Mouse (Mus musculus): Measurements from ENCODE around the gene Dock8. TPM values are rescaled to one million over a fixed set of nuclear protein-coding genes. Genes with fewer than 3 reads are reported as not detected.

The Dock8 gene
- polyA plus RNA-seq, 1 experiment = 1.4 TPM

GRCm38 (mm10) chr19:25106315-25106714 is 107.0 kb downstream of the Dock8 start:
- Histone ChIP-seq H3K4me3 (no peak overlapping the region), H3K36me3 (ENCODE audit: control insufficient read depth, insufficient read depth) (no peaks in the 10 kb centered on the region), H3K27me3 (ENCODE audit: control insufficient read depth, insufficient read depth, insufficient read length) (no peaks in the 10 kb centered on the region), H3K79me2 (ENCODE audit: control insufficient read depth, insufficient read depth) (no peaks in the 10 kb centered on the region), H3ac (ENCODE audit: control insufficient read depth, insufficient read length) (no peak overlapping the region), H3K4me2 (ENCODE audit: low read depth) (no peak overlapping the region)
- TF ChIP-seq REST (IDR thresholded peaks at IDR 0.05; ENCODE audit: insufficient read depth, insufficient read length) (no peak), USF1 (IDR thresholded peaks at IDR 0.05; ENCODE audit: low read depth) (no peak), MYOG (IDR thresholded peaks at IDR 0.05; ENCODE audit: control insufficient read depth in 1 of 3, insufficient read depth in 1 of 3, insufficient read length in 2 of 3, low read depth in 2 of 3) (no peak), E2F4 (IDR thresholded peaks at IDR 0.05; ENCODE audit: insufficient read depth) (no peak), CEBPB (IDR thresholded peaks at IDR 0.05; ENCODE audit: insufficient read depth, poor library complexity, severe bottlenecking) (no peak), POLR2AphosphoS2 (IDR thresholded peaks at IDR 0.05; ENCODE audit: insufficient read length, low read depth) (no peak), POLR2A (IDR thresholded peaks at IDR 0.05; ENCODE audit: insufficient read length, low read depth) (no peak), TCF3 (IDR thresholded peaks at IDR 0.05; ENCODE audit: insufficient read length, low read depth) (no peak), MYOD1 (IDR thresholded peaks at IDR 0.05; ENCODE audit: control insufficient read depth in 1 of 3, insufficient read length in 2 of 3, low read depth in 2 of 3) (no peak), TCF12 (IDR thresholded peaks at IDR 0.05; ENCODE audit: insufficient read depth, poor library complexity, severe bottlenecking) (no peak), SRF (IDR thresholded peaks at IDR 0.05; ENCODE audit: control insufficient read depth, insufficient read length, low read depth) (no peak), MAX (IDR thresholded peaks at IDR 0.05; ENCODE audit: low read depth) (no peak)

GRCm38 (mm10) chr19:25107417-25107816 is 108.1 kb downstream of the Dock8 start:
- Histone ChIP-seq H3K4me2 (ENCODE audit: low read depth) (no peak overlapping the region), H3K4me3 (no peak overlapping the region), H3K36me3 (ENCODE audit: control insufficient read depth, insufficient read depth) (no peaks in the 10 kb centered on the region), H3K79me2 (ENCODE audit: control insufficient read depth, insufficient read depth) (no peaks in the 10 kb centered on the region), H3ac (ENCODE audit: control insufficient read depth, insufficient read length) (no peak overlapping the region), H3K27me3 (ENCODE audit: control insufficient read depth, insufficient read depth, insufficient read length) (no peaks in the 10 kb centered on the region)
- TF ChIP-seq MYOD1 (IDR thresholded peaks at IDR 0.05; ENCODE audit: control insufficient read depth in 1 of 3, insufficient read length in 2 of 3, low read depth in 2 of 3) = no peak
- no peak for TF ChIP-seq MYOG (IDR thresholded peaks at IDR 0.05; ENCODE audit: control insufficient read depth in 1 of 3, insufficient read depth in 1 of 3, insufficient read length in 2 of 3, low read depth in 2 of 3)
- no peak for TF ChIP-seq SRF (IDR thresholded peaks at IDR 0.05; ENCODE audit: control insufficient read depth, insufficient read length, low read depth)
- no peak for TF ChIP-seq REST (IDR thresholded peaks at IDR 0.05; ENCODE audit: insufficient read depth, insufficient read length)
- no peak for TF ChIP-seq MAX (IDR thresholded peaks at IDR 0.05; ENCODE audit: low read depth)
- no peak for TF ChIP-seq TCF12 (IDR thresholded peaks at IDR 0.05; ENCODE audit: insufficient read depth, poor library complexity, severe bottlenecking)
- no peak for TF ChIP-seq E2F4 (IDR thresholded peaks at IDR 0.05; ENCODE audit: insufficient read depth)
- no peak for TF ChIP-seq CEBPB (IDR thresholded peaks at IDR 0.05; ENCODE audit: insufficient read depth, poor library complexity, severe bottlenecking)
- no peak for TF ChIP-seq TCF3 (IDR thresholded peaks at IDR 0.05; ENCODE audit: insufficient read length, low read depth)
- TF ChIP-seq POLR2AphosphoS2 (IDR thresholded peaks at IDR 0.05; ENCODE audit: insufficient read length, low read depth) = no peak
- TF ChIP-seq POLR2A (IDR thresholded peaks at IDR 0.05; ENCODE audit: insufficient read length, low read depth) = no peak
- no peak for TF ChIP-seq USF1 (IDR thresholded peaks at IDR 0.05; ENCODE audit: low read depth)

GRCm38 (mm10) chr19:25111591-25112233 is 112.4 kb downstream of the Dock8 start:
- H3K27me3 ChIP-seq (ENCODE audit: control insufficient read depth, insufficient read depth, insufficient read length) = no peaks in the 10 kb centered on the region
- H3K4me3 ChIP-seq = no peak overlapping the region
- TF ChIP-seq POLR2A (IDR thresholded peaks at IDR 0.05; ENCODE audit: insufficient read length, low read depth) (no peak), TCF12 (IDR thresholded peaks at IDR 0.05; ENCODE audit: insufficient read depth, poor library complexity, severe bottlenecking) (no peak), E2F4 (IDR thresholded peaks at IDR 0.05; ENCODE audit: insufficient read depth) (no peak), USF1 (IDR thresholded peaks at IDR 0.05; ENCODE audit: low read depth) (no peak), POLR2AphosphoS2 (IDR thresholded peaks at IDR 0.05; ENCODE audit: insufficient read length, low read depth) (no peak), MYOG (IDR thresholded peaks at IDR 0.05; ENCODE audit: control insufficient read depth in 1 of 3, insufficient read depth in 1 of 3, insufficient read length in 2 of 3, low read depth in 2 of 3) (no peak), MAX (IDR thresholded peaks at IDR 0.05; ENCODE audit: low read depth) (no peak), TCF3 (IDR thresholded peaks at IDR 0.05; ENCODE audit: insufficient read length, low read depth) (no peak), REST (IDR thresholded peaks at IDR 0.05; ENCODE audit: insufficient read depth, insufficient read length) (no peak), MYOD1 (IDR thresholded peaks at IDR 0.05; ENCODE audit: control insufficient read depth in 1 of 3, insufficient read length in 2 of 3, low read depth in 2 of 3) (no peak), CEBPB (IDR thresholded peaks at IDR 0.05; ENCODE audit: insufficient read depth, poor library complexity, severe bottlenecking) (no peak), SRF (IDR thresholded peaks at IDR 0.05; ENCODE audit: control insufficient read depth, insufficient read length, low read depth) (no peak)
- no peaks in the 10 kb centered on the region for H3K36me3 ChIP-seq (ENCODE audit: control insufficient read depth, insufficient read depth)
- H3ac ChIP-seq (ENCODE audit: control insufficient read depth, insufficient read length) = no peak overlapping the region
- H3K79me2 ChIP-seq (ENCODE audit: control insufficient read depth, insufficient read depth) = no peaks in the 10 kb centered on the region
- no peak overlapping the region for H3K4me2 ChIP-seq (ENCODE audit: low read depth)

- Histone ChIP-seq H3K27me3 (ENCODE audit: control insufficient read depth, insufficient read depth, insufficient read length) (no peaks in the 10 kb centered on the region), H3K79me2 (ENCODE audit: control insufficient read depth, insufficient read depth) (no peaks in the 10 kb centered on the region), H3K36me3 (ENCODE audit: control insufficient read depth, insufficient read depth) (no peaks in the 10 kb centered on the region), H3ac (ENCODE audit: control insufficient read depth, insufficient read length) (no peak overlapping the region), H3K4me3 (no peak overlapping the region), H3K4me2 (ENCODE audit: low read depth) (no peak overlapping the region)
- TF ChIP-seq E2F4 (IDR thresholded peaks at IDR 0.05; ENCODE audit: insufficient read depth) (no peak), USF1 (IDR thresholded peaks at IDR 0.05; ENCODE audit: low read depth) (no peak), MAX (IDR thresholded peaks at IDR 0.05; ENCODE audit: low read depth) (no peak), REST (IDR thresholded peaks at IDR 0.05; ENCODE audit: insufficient read depth, insufficient read length) (no peak), CEBPB (IDR thresholded peaks at IDR 0.05; ENCODE audit: insufficient read depth, poor library complexity, severe bottlenecking) (no peak), POLR2AphosphoS2 (IDR thresholded peaks at IDR 0.05; ENCODE audit: insufficient read length, low read depth) (no peak), SRF (IDR thresholded peaks at IDR 0.05; ENCODE audit: control insufficient read depth, insufficient read length, low read depth) (no peak), MYOG (IDR thresholded peaks at IDR 0.05; ENCODE audit: control insufficient read depth in 1 of 3, insufficient read depth in 1 of 3, insufficient read length in 2 of 3, low read depth in 2 of 3) (no peak), TCF12 (IDR thresholded peaks at IDR 0.05; ENCODE audit: insufficient read depth, poor library complexity, severe bottlenecking) (no peak), TCF3 (IDR thresholded peaks at IDR 0.05; ENCODE audit: insufficient read length, low read depth) (no peak), POLR2A (IDR thresholded peaks at IDR 0.05; ENCODE audit: insufficient read length, low read depth) (no peak), MYOD1 (IDR thresholded peaks at IDR 0.05; ENCODE audit: control insufficient read depth in 1 of 3, insufficient read length in 2 of 3, low read depth in 2 of 3) (no peak)
Measured at GRCm38 (mm10) chr19:25116981-25117380, 117.6 kb downstream of the Dock8 start.

Data from myocyte (in vitro differentiated cells).